ENCODE assay signal across 10 mouse cellular contexts in genomic region chr17:56445397-56445796, GRCm38 (mm10). TPM values are rescaled to one million over a fixed set of nuclear protein-coding genes. Genes with fewer than 3 reads are reported as not detected.
DNase-seq lines count a peak whose midpoint lies in the region; ATAC-seq and TF ChIP-seq lines count a peak whose summit lies in the region.
"Had no signal": no experiment of that assay in that cellular context is flagged by ENCODE, and none has a peak within 500 bp of the region (broad histone marks: within the 10 kb centered on the region; RNA-seq: fewer than 3 reads in every experiment).

No protein-coding gene starts in this region.

- TF ChIP-seq POLR2A in thymus, adult 2 months (IDR thresholded peaks at IDR 0.05; ENCODE audit: control insufficient read depth, extremely low read depth, insufficient read depth, low read length, poor library complexity), result no peak

- H3K4me3 ChIP-seq in thymus, adult 2 months (ENCODE audit: control insufficient read depth, insufficient read depth, low read length), result no peak overlapping the region
- H3K4me3 ChIP-seq in forebrain, embryonic 14.5 days (ENCODE audit: low read depth, low read length), result no peak overlapping the region
- no peak overlapping the region for H3K4me3 ChIP-seq in midbrain, embryonic 11.5 days (ENCODE audit: low read depth, low read length)
- no peak overlapping the region for H3K4me3 ChIP-seq in liver, embryonic 12.5 days
- H3K4me3 ChIP-seq in kidney, embryonic 16.5 days (ENCODE audit: low read length), result no peak overlapping the region
- no peak overlapping the region for H3K4me3 ChIP-seq in gastrocnemius, adult 2 months
- H3K4me3 ChIP-seq: heart, embryonic 15.5 days; lung, embryonic 15.5 days had no signal

- H3K27ac ChIP-seq in thymus, adult 2 months (ENCODE audit: control insufficient read depth, insufficient read depth, low read length), result peak overlapping the region; percentile 77; the same call in 1 of the 2 replicates
- H3K27ac ChIP-seq in forebrain, embryonic 14.5 days (ENCODE audit: low read depth, low read length), result no peak overlapping the region
- peak overlapping the region; percentile 35; the same call in 1 of the 2 replicates for H3K27ac ChIP-seq in midbrain, embryonic 11.5 days (ENCODE audit: low read depth, low read length)
- H3K27ac ChIP-seq in liver, embryonic 12.5 days, result no peak overlapping the region
- no peak overlapping the region for H3K27ac ChIP-seq in kidney, embryonic 16.5 days (ENCODE audit: low read length)
- H3K27ac ChIP-seq in gastrocnemius, adult 2 months, result no peak overlapping the region
- H3K27ac ChIP-seq: heart, embryonic 15.5 days; lung, embryonic 15.5 days had no signal

- no peak for TF ChIP-seq CTCF in thymus, adult 2 months (IDR thresholded peaks at IDR 0.05; ENCODE audit: borderline replicate concordance, control insufficient read depth, extremely low read depth, insufficient read depth, low read length, poor library complexity)
- no peak for TF ChIP-seq CTCF in gastrocnemius, adult 2 months (IDR thresholded peaks at IDR 0.05)

- 79% methylated on average over 14 of the region's 14 CpGs for WGBS in thymus, adult 2 months
- WGBS in forebrain, embryonic 14.5 days, result 36% methylated on average over 14 of the region's 14 CpGs
- 51% methylated on average over 14 of the region's 14 CpGs for WGBS in midbrain, embryonic 11.5 days
- WGBS in liver, embryonic 12.5 days (ENCODE audit: insufficient replicate concordance), result 75% methylated on average over 14 of the region's 14 CpGs
- 82% methylated on average over 14 of the region's 14 CpGs for WGBS in kidney, embryonic 16.5 days

- H3K36me3 ChIP-seq in thymus, adult 2 months (ENCODE audit: control insufficient read depth, insufficient read depth, low read length), result no peaks in the 10 kb centered on the region
- peaks cover 95% of the 10 kb centered on the region for H3K36me3 ChIP-seq in forebrain, embryonic 14.5 days (ENCODE audit: control insufficient read depth, insufficient read depth, low read length)
- H3K36me3 ChIP-seq in midbrain, embryonic 11.5 days (ENCODE audit: control insufficient read depth, insufficient read depth, low read length), result peaks cover 29% of the 10 kb centered on the region
- peaks cover 50% of the 10 kb centered on the region for H3K36me3 ChIP-seq in liver, embryonic 12.5 days
- H3K36me3 ChIP-seq in kidney, embryonic 16.5 days (ENCODE audit: insufficient read depth, low read length), result peaks cover 74% of the 10 kb centered on the region

- intact Hi-C loops in gastrocnemius, adult 2 months (cut with DNase I), result no loop called here

- H3K27me3 ChIP-seq in thymus, adult 2 months (ENCODE audit: control insufficient read depth, insufficient read depth, low read length), result no peaks in the 10 kb centered on the region
- no peaks in the 10 kb centered on the region for H3K27me3 ChIP-seq in forebrain, embryonic 14.5 days (replicated peaks; ENCODE audit: control insufficient read depth, insufficient read depth, low read length)
- H3K27me3 ChIP-seq in midbrain, embryonic 11.5 days (ENCODE audit: control insufficient read depth, insufficient read depth, low read length), result no peaks in the 10 kb centered on the region
- no peaks in the 10 kb centered on the region for H3K27me3 ChIP-seq in liver, embryonic 12.5 days (replicated peaks)
- no peaks in the 10 kb centered on the region for H3K27me3 ChIP-seq in kidney, embryonic 16.5 days (ENCODE audit: insufficient read depth, low read length)
- H3K27me3 ChIP-seq: heart, embryonic 15.5 days; lung, embryonic 15.5 days had no signal

- no peak for DNase-seq in thymus, adult 2 months
- no peak for DNase-seq in thymus, adult 18-20 months
- DNase-seq in forebrain, embryonic 14.5 days (ENCODE audit: low spot score), result peak; percentile 90
- DNase-seq in midbrain, embryonic 11.5 days (ENCODE audit: low spot score, missing footprints), result peak; percentile 92
- no peak for DNase-seq in kidney, postnatal 36 days
- no peak for DNase-seq in gastrocnemius, adult 2 months

- H3K4me2 ChIP-seq in forebrain, embryonic 14.5 days (ENCODE audit: low read length), result no peak overlapping the region
- H3K4me2 ChIP-seq in midbrain, embryonic 11.5 days, result no peak overlapping the region
- H3K4me2 ChIP-seq in liver, embryonic 12.5 days, result no peak overlapping the region
- H3K4me2 ChIP-seq in kidney, embryonic 16.5 days (replicated peaks; ENCODE audit: low read depth, low read length), result no peak overlapping the region
- H3K4me2 ChIP-seq: heart, embryonic 15.5 days; lung, embryonic 15.5 days had no signal

- peak; percentile 61 for ATAC-seq in forebrain, embryonic 14.5 days
- ATAC-seq in midbrain, embryonic 11.5 days (ENCODE audit: low FRiP score), result peak; percentile 42; the same call in 1 of the 2 replicates
- no peak for ATAC-seq in liver, embryonic 12.5 days
- no peak for ATAC-seq in kidney, embryonic 16.5 days (ENCODE audit: low FRiP score, low TSS enrichment)

- H3K9ac ChIP-seq in forebrain, embryonic 14.5 days (ENCODE audit: low read length), result peak overlapping the region; percentile 6; the same call in 1 of the 2 replicates
- peak overlapping the region; percentile 47; the same call in 1 of the 2 replicates for H3K9ac ChIP-seq in midbrain, embryonic 11.5 days (ENCODE audit: low read length)
- H3K9ac ChIP-seq in liver, embryonic 12.5 days, result no peak overlapping the region
- H3K9ac ChIP-seq in kidney, embryonic 16.5 days (replicated peaks; ENCODE audit: low read length), result no peak overlapping the region
- H3K9ac ChIP-seq: heart, embryonic 15.5 days; lung, embryonic 15.5 days had no signal

- H3K4me1 ChIP-seq in thymus, adult 2 months (replicated peaks; ENCODE audit: control insufficient read depth, insufficient read depth, low read length), result peaks cover 43% of the 10 kb centered on the region
- H3K4me1 ChIP-seq in forebrain, embryonic 14.5 days (ENCODE audit: control insufficient read depth, insufficient read depth, low read length), result peaks cover 4% of the 10 kb centered on the region
- peaks cover 10% of the 10 kb centered on the region for H3K4me1 ChIP-seq in midbrain, embryonic 11.5 days (ENCODE audit: control insufficient read depth, insufficient read depth, low read length)
- H3K4me1 ChIP-seq in liver, embryonic 12.5 days, result peaks cover 10% of the 10 kb centered on the region; the same call in 1 of the 2 replicates
- no peaks in the 10 kb centered on the region for H3K4me1 ChIP-seq in kidney, embryonic 16.5 days (ENCODE audit: insufficient read depth, low read length)
- H3K4me1 ChIP-seq: lung, embryonic 15.5 days had no signal

- H3K9me3 ChIP-seq in forebrain, embryonic 14.5 days (replicated peaks; ENCODE audit: control insufficient read depth, low read length), result no peaks in the 10 kb centered on the region
- H3K9me3 ChIP-seq in midbrain, embryonic 11.5 days (ENCODE audit: control insufficient read depth, low read length), result no peaks in the 10 kb centered on the region
- no peaks in the 10 kb centered on the region for H3K9me3 ChIP-seq in liver, embryonic 12.5 days (replicated peaks)
- no peaks in the 10 kb centered on the region for H3K9me3 ChIP-seq in kidney, embryonic 16.5 days (ENCODE audit: low read length)
- H3K9me3 ChIP-seq: heart, embryonic 15.5 days; lung, embryonic 15.5 days had no signal

RNA-seq across cellular contexts. Expression of gene Ptprs, which starts 30.9 kb away (rescaled TPM):
- polyA plus RNA-seq in thymus, adult 2 months (2012; rRNA removed), result 235 and 305 TPM in 2 replicates
- 248 and 319 TPM in 2 replicates for polyA plus RNA-seq in forebrain, embryonic 14.5 days (2014; fragmentation: Nextera tagmentation; extraction: Ambion mirVana)
- polyA plus RNA-seq in midbrain, embryonic 11.5 days (2014; fragmentation: Nextera tagmentation; extraction: Ambion mirVana), result 115 and 125 TPM in 2 replicates
- polyA plus RNA-seq in liver, embryonic 12.5 days (2016; fragmentation: Nextera tagmentation; extraction: Ambion mirVana), result 19.3 and 21.2 TPM in 2 replicates
- 76.1 and 87.2 TPM in 2 replicates for polyA plus RNA-seq in kidney, embryonic 16.5 days (2015; fragmentation: Nextera tagmentation; extraction: Ambion mirVana)
- total RNA-seq in gastrocnemius, adult 2 months (2021), result 10 to 100 TPM; 29.6 to 43.1 TPM

Comparison
In these comparisons a context has a peak if more than half of its experiments do, and no peak if none do; other contexts are left out.
1. DNase-seq: peak in forebrain, embryonic 14.5 days (single experiment) and midbrain, embryonic 11.5 days (single experiment); none in thymus, adult 2 months (single experiment), thymus, adult 18-20 months (0 of 2), kidney, postnatal 36 days (0 of 2) and gastrocnemius, adult 2 months (single experiment).
2. H3K27ac ChIP-seq: peak in thymus, adult 2 months (single experiment) and midbrain, embryonic 11.5 days (single experiment); none in forebrain, embryonic 14.5 days (single experiment), liver, embryonic 12.5 days (single experiment), kidney, embryonic 16.5 days (single experiment) and gastrocnemius, adult 2 months (single experiment).
3. ATAC-seq: peak in forebrain, embryonic 14.5 days (single experiment) and midbrain, embryonic 11.5 days (single experiment); none in liver, embryonic 12.5 days (single experiment) and kidney, embryonic 16.5 days (single experiment).
4. H3K9ac ChIP-seq: peak in forebrain, embryonic 14.5 days (single experiment) and midbrain, embryonic 11.5 days (single experiment); none in liver, embryonic 12.5 days (single experiment) and kidney, embryonic 16.5 days (single experiment).